11 mouse cellular contexts compared by ENCODE assay signal in the genomic region with DNA sequence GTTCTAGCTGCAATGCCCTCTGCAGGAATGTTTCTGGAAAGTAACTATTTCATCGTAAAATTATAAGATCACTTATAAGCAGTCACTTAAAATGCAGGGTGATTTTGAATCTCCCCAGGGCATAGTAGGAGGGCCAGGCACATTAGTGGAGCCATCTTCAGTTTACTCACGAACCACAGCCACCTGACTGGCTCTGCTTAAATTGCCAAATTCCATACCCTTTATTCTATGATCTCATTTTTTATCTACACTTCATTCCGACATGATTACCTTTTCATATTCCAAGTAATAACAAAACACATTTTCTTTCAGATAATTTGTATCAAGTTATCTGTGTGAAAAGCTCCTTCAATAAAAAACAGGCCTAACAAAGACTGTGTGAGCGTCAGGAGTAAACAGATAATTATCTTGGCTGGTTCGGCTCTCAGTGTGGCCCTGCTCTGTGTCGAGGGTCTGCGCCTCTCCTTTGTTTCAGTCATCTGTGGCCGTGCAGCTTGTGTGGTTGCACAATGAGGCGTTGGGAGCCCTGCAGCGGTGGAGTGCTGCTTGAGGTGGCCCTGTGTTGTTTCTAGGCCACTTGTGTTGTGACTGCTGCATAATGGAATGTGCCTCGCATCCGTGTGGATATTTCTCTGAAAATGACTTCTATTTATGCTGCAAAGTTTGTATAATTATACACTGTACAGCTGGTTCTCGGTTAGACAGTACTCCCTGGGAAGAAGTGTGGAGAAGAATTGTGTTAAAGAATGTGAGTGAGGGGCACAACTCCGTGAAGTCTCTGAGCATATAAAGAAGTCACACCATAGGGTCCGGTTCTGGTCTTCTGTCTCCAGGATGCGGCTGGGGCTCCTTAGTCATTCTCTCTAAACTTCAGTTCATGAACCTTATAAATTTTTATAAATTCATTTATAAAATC.
DNase-seq lines count a peak whose midpoint lies in the region; ATAC-seq and TF ChIP-seq lines count a peak whose summit lies in the region.
"Had no signal": no experiment of that assay in that cellular context is flagged by ENCODE, and none has a peak within 500 bp of the region (broad histone marks: within the 10 kb centered on the region; RNA-seq: fewer than 3 reads in every experiment).

No protein-coding gene starts in this region.

- no peaks in the 10 kb centered on the region for H3K9me3 ChIP-seq in forebrain, embryonic 13.5 days (replicated peaks)
- H3K9me3 ChIP-seq in lung, embryonic 15.5 days, result no peaks in the 10 kb centered on the region

- H3K27ac ChIP-seq in forebrain, embryonic 13.5 days, result no peak overlapping the region
- H3K27ac ChIP-seq in lung, embryonic 15.5 days, result peak overlapping the region; percentile 87

- H3K27me3 ChIP-seq in forebrain, embryonic 13.5 days, result peaks cover 21% of the 10 kb centered on the region
- no peaks in the 10 kb centered on the region for H3K27me3 ChIP-seq in lung, embryonic 15.5 days
- H3K27me3 ChIP-seq: megakaryocyte, embryonic 14.5 days had no signal

- no peaks in the 10 kb centered on the region for H3K36me3 ChIP-seq in forebrain, embryonic 13.5 days (ENCODE audit: poor library complexity, severe bottlenecking)
- H3K36me3 ChIP-seq in lung, embryonic 15.5 days, result no peaks in the 10 kb centered on the region

- WGBS in lung, adult 2 months, result 52% methylated on average over 16 of the region's 16 CpGs
- 10% methylated on average over 16 of the region's 16 CpGs for WGBS in forebrain, embryonic 13.5 days
- 35% methylated on average over 16 of the region's 16 CpGs for WGBS in lung, embryonic 15.5 days

- peak; percentile 77; the same call in 1 of the 2 replicates for ATAC-seq in forebrain, embryonic 13.5 days
- ATAC-seq in lung, embryonic 15.5 days (ENCODE audit: borderline replicate concordance, extremely low read depth, low FRiP score, low TSS enrichment), result peak; percentile 82

- H3K4me3 ChIP-seq in lung, adult 2 months (replicated peaks; ENCODE audit: extremely low read depth, low read depth, low read length), result no peak overlapping the region
- H3K4me3 ChIP-seq in forebrain, embryonic 13.5 days, result no peak overlapping the region
- H3K4me3 ChIP-seq in lung, embryonic 15.5 days, result no peak overlapping the region
- H3K4me3 ChIP-seq: megakaryocyte, embryonic 14.5 days had no signal

- TF ChIP-seq CTCF in lung, adult 2 months (IDR thresholded peaks at IDR 0.05; ENCODE audit: insufficient read depth, low read length), result no peak

- no peak for TF ChIP-seq POLR2A in lung, adult 2 months (IDR thresholded peaks at IDR 0.05; ENCODE audit: borderline replicate concordance, extremely low read depth, low read depth, low read length)

- no peak overlapping the region for H3K9ac ChIP-seq in forebrain, embryonic 13.5 days
- H3K9ac ChIP-seq in lung, embryonic 15.5 days, result no peak overlapping the region

- no peaks in the 10 kb centered on the region for H3K4me1 ChIP-seq in lung, adult 2 months (ENCODE audit: control insufficient read depth, insufficient read depth, low read length)
- peaks cover 10% of the 10 kb centered on the region for H3K4me1 ChIP-seq in forebrain, embryonic 13.5 days
- H3K4me1 ChIP-seq in lung, embryonic 15.5 days, result peaks cover 4% of the 10 kb centered on the region
- H3K4me1 ChIP-seq: megakaryocyte, embryonic 14.5 days had no signal

- no peak overlapping the region for H3K4me2 ChIP-seq in forebrain, embryonic 13.5 days
- peak overlapping the region; percentile 39 for H3K4me2 ChIP-seq in lung, embryonic 15.5 days

- DNase-seq in lung, adult 18-20 months, result peak; percentile 46 to 58
- no peak for DNase-seq in lung, adult 2 months
- DNase-seq in retina, embryonic 14.5 days (ENCODE audit: low spot score), result peak; percentile 65
- DNase-seq in frontal cortex, postnatal 36 days (ENCODE audit: low spot score in 2 of 2), result no peak
- DNase-seq in right cerebral cortex, postnatal 4 days, result no peak
- DNase-seq: adrenal gland, postnatal 14 days; embryo, embryonic 11 days; right cerebral cortex, postnatal 25 days had no signal

Comparison
In these comparisons a context has a peak if more than half of its experiments do, and no peak if none do; other contexts are left out.
1. DNase-seq: peak in lung, adult 18-20 months (2 of 2) and retina, embryonic 14.5 days (single experiment); none in lung, adult 2 months (single experiment), frontal cortex, postnatal 36 days (0 of 2) and right cerebral cortex, postnatal 4 days (single experiment).